Mouse (Mus musculus) gastrocnemius, postnatal 36 days (tissue): ENCODE measurements around the gene Vps13d. TPM values are rescaled to one million over a fixed set of nuclear protein-coding genes. Genes with fewer than 3 reads are reported as not detected.
A peak's percentile ranks its signal among the peaks of the same experiment; 100 is the strongest.
"Not testable (repeated sequence)": the region's sequence is repeated elsewhere in the genome, so short reads cannot be mapped to it uniquely, and the experiment has no call there.

Experiments used
- DNase-seq, 2 experiments: peaks; one replicate each; pipeline ENCODE4 v3.0.0; 2022
- intact Hi-C: fragments of 180-260 bp; cut with DNase I; formaldehyde crosslinking; loops from one replicate; pipeline ENCODE4 v1.15.1; 2025
- total RNA-seq, 2 experiments: library from RNA; stranded (reverse); gene quantifications; 2 replicates each; pipeline ENCODE4 v1.2.3; 2021

The Vps13d gene
- total RNA-seq, 2 experiments from 2014 or later, result 28.4 to 31.1 TPM

DNA sequence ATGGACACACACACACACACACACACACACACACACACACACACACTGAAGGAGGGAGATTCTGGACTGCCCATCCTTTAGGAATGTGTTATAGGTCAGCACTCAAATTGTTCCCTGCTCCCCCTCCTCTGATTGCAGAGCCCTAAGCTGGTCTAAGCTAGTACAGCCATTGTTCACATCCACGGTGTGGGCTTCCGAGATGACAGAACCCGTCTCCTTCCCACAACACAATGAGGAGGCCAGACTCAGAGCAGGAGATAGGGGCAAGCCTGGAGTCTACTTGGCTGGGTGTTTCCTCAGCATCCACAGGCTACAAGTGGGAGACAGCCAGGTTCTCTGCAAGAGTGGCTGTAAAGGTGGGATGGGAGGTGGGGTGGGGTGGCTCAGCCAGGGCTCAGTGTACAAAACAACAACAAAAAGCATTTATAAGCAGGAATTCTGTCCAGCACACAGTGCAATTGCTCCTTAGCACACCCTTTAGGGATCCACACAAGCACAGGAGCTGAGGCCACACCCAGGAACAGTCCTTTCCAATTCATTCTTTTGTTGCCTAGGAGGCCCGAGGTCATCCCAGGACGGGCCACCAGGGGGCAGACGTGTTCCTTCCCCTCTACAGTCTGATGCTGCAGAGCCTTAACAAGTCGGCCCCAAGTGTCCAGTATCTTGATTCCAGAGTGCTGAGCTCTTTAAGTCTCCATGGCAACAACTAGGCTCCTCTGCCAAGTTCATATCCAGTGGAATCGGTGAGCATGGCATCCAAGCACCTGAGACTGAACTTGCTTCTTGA is 19.4 kb upstream of the Vps13d start:
- peak; percentile 93 to 98 for DNase-seq
- intact Hi-C loops, result loop anchor here (2.0 kb wide), 1 partner anchor 73 kb away; no protein-coding TSS in a partner anchor

GRCm38 (mm10) chr4:145211076-145211475 is 16.3 kb upstream of the Vps13d start:
- intact Hi-C loops, result no loop called here
- no peak for DNase-seq

DNA sequence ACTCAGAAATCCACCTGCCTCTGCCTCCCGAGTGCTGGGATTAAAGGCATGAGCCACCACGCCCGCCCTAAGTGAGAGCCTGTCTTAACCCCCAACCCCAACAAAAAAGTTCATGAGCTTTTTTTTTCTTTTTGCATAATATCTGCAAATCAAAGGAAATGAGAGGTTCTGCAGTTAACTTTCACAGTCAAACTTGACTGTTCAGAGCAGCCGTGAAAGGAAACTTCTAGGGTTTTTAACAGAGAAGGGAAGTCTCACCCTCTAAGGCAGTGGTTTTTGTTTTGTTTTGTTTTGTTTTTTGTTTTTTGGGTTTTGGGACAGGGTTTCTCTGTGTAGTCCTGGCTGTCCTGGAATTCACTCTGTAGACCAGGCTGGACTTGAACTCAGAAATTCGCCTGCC is 15.8 kb upstream of the Vps13d start:
- no peak for DNase-seq
- intact Hi-C loops, result no loop called here

DNA sequence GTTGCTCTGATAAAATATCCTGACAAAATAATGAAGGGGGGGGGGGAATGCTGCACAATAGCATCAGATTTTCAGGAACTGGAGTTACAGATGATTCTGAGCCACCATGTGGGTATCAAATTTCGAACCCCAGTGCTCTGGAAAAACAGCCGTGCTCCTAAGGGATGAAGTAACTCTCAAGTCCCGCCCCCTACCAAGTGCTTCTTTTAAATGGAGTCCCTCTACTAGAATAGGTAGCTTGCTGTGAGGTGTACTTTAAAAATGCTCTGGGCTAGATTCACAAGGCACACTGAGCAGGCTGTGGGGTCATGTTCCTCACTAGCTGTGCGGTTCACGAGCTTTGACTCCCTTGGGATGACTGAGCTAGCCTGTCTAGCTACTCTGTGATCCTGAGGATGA is 14.9 kb upstream of the Vps13d start:
- intact Hi-C loops, result no loop called here
- no peak for DNase-seq

DNA sequence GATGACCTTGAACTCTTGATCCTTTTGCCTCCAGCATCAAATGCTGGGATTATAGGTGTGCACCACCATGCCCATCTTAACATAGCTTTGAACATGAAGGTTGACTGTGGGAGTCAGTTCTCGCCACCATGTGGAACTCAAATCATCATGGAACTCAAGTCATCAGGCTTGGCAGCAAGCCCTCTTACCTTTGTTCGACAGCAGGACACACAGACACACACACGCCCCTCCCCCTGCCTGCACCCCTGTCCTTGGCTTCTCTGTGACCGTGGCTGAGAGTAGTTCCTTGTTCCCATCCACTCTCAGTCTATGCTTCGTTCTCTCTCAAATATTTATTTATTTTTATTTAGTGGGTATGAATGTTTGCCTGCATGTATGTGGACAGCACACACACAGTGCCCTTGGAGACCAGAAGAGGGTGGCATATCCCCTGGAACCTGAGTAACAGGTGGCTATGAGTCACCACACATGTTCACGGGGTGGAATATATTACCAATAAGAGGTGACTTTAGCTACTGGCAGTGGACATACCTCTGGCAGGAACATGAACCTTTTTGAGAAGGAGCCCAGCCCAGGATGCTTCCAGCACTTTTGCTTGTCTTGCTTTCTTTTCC is 14.4 kb upstream of the Vps13d start:
- intact Hi-C loops, result no loop called here
- DNase-seq, result no peak

- intact Hi-C loops, result no loop called here
- no peak for DNase-seq
Measured at GRCm38 (mm10) chr4:145207718-145208371, 13.0 kb upstream of the Vps13d start.

- DNase-seq, result no peak
- intact Hi-C loops, result no loop called here
Measured at GRCm38 (mm10) chr4:145204779-145205178, 10.0 kb upstream of the Vps13d start.

GRCm38 (mm10) chr4:145203305-145203704 is 8.5 kb upstream of the Vps13d start:
- no peak for DNase-seq
- intact Hi-C loops, result no loop called here

DNA sequence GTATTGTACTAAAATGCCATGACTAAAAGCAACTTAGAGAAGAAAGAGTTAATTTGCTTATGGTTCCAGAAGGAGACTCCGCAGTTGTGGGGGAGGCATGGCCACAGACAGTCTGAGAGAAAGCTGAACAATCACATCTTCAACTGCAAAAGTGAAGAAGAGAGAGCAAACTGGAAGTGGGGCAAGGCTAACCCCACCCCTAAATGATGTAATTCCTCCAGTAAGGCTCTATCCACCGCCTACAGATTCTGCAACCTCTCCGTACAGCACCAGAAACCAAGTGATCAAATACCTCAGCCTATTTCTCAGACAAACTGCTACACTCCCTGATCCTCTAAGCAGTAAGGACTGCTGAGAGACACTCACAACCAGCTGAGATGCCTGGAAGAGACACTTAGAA is 6.6 kb upstream of the Vps13d start:
- intact Hi-C loops, result no loop called here

DNA sequence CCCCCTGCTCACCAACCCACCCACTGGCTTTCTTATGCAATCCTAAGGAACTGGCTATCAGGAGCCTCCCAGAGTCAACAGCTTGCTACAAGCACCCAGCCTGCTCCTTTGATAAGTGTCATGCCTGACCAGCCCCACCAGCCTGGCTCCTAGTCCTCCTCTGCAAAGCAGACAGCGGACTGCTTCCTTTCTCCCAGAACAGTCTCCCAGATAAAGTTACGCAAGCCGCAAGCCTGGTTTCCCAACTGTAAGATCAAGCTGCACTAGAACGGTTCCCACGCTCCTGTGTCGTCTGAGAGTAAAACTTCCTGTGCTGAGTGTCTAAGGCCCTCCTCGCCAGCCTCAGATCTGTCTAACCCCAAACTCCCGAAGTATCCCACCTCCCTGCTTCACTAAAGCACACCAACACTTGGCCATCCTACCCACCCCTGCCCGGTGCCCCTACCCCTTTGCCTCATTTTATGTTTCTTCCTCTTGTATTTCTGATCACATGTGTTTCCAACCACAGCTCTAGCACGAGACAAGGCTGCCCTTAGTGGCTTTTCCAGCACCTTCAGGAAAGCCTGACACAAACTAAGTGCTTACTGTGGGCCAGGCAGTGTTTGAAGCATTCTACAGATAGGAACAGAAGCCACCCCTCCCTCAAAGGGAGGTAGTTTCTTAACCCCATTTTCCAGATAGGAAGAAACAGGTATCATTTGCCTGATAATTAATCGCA is 5.3 kb upstream of the Vps13d start:
- peak in 1 of 2 experiments; percentile 34 for DNase-seq
- intact Hi-C loops, result no loop called here

More for the DNA sequence above, 6.6 kb upstream of the Vps13d start:
- DNase-seq, result no peak

GRCm38 (mm10) chr4:145196586-145196985 is 1.8 kb upstream of the Vps13d start:
- DNase-seq, result no peak
- intact Hi-C loops, result no loop called here

GRCm38 (mm10) chr4:145195172-145195571 is 367 bp upstream of the Vps13d start:
- intact Hi-C loops, result no loop called here
- no peak for DNase-seq

DNA sequence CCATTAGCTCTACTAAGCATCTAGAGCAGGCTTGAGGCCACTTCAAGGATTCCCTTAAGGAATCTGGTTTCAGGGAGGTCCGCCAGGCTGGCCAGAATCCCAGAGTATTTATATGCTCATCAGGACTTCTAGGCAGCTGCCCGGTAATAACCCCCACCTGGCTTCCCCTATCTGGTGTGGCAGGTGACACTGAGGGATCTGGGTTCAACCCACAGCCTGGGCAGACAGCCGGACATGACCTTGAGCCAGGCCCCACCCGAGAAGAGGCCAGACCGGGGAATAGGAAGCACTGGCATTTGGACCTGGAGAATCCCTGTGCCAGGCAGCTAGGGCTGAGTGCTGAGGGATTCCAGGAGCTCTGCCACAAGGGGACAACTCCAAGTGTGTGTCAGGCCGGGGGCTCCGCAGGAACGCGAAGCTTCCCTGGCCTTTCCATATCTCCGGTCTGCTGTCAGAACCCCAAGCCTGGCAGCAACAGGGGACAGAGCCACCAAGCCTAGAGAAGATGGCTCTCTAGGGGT is 754 bp downstream of the Vps13d start:
- intact Hi-C loops, result loop anchor here (5.0 kb wide), 1 partner anchor 42 kb away; no protein-coding TSS in a partner anchor
- peak; percentile 75 to 79 for DNase-seq

- intact Hi-C loops, result loop anchor here (5.0 kb wide), 1 partner anchor 41 kb away; no protein-coding TSS in a partner anchor
- DNase-seq, result no peak
Measured at GRCm38 (mm10) chr4:145193406-145193805, 1.4 kb downstream of the Vps13d start.

DNA sequence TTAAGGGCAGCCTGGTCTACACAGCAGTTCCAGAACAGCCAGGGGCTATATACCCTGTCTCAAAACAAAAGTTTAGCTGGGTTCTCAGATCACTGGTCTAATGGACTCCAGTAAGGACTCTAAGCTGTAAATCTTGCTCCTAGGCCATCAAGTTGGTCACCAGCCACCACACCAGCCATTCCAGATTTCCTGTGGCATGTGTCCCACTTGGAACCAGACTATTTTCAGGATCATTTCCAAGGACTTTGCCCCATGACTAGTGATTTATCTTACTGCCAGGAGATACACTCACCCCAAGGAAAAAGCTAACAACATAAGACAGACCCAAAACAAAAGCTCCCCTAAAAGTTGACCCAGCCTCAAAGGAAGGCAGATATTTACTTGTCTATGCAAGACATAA is 2.1 kb downstream of the Vps13d start:
- intact Hi-C loops, result loop anchor here (5.0 kb wide), 1 partner anchor 40 kb away; no protein-coding TSS in a partner anchor
- peak; percentile 22 to 28 for DNase-seq

- intact Hi-C loops, result no loop called here
- DNase-seq, result no peak
Measured at GRCm38 (mm10) chr4:145188561-145188960, 6.2 kb downstream of the Vps13d start.

- DNase-seq, result no peak
- intact Hi-C loops, result no loop called here
Measured at GRCm38 (mm10) chr4:145187619-145188018, 7.2 kb downstream of the Vps13d start.

- no peak for DNase-seq
- intact Hi-C loops, result no loop called here
Measured at GRCm38 (mm10) chr4:145178918-145179549, 15.8 kb downstream of the Vps13d start.

GRCm38 (mm10) chr4:145165542-145165941 is 29.3 kb downstream of the Vps13d start:
- intact Hi-C loops, DNase-seq: not testable (repeated sequence)

DNA sequence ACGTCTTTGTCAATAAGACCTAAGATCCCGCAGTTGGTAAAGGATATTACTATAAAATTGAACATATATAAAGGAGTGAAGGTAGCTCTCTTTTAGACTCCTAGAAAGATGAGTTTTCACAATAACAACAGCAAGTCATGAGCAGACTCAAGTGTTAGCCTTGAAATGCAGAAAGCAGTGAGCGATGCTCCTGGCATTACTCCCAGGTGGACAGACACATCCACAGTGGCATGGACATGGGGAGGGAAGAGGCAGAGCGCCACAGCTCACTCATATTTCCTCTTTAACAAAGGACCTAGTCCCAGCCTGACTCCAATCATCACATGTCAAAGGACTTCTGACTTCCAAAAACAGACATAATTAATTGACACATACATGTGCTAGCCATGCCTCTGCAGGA is 30.7 kb downstream of the Vps13d start:
- intact Hi-C loops, result no loop called here
- no peak for DNase-seq
